Mouse (Mus musculus) heart, postnatal 36 days (tissue): ENCODE measurements around the gene Tifa. TPM values are rescaled to one million over a fixed set of nuclear protein-coding genes. Genes with fewer than 3 reads are reported as not detected.

Experiments used
- DNase-seq, 2 experiments: peaks; one replicate each; pipeline ENCODE4 v3.0.0; 2021 to 2022
- intact Hi-C: fragments of 180-260 bp; cut with DNase I; formaldehyde crosslinking; loops from one replicate; pipeline ENCODE4 v1.15.1; 2025
- total RNA-seq, 2 experiments: library from RNA; stranded (reverse); gene quantifications; 2 replicates each; pipeline ENCODE4 v1.2.3; 2021

The Tifa gene
- total RNA-seq, 2 experiments from 2014 or later, result 2.9 to 3.1 TPM

GRCm38 (mm10) chr3:127852722-127853121 lies 63.1 kb downstream of the Tifa start:
- no peak for DNase-seq
- intact Hi-C loops, result loop anchor here (1.0 to 5.0 kb wide), 3 partner anchors 45 to 225 kb away; partner anchors contain the start of gene Fam241a

GRCm38 (mm10) chr3:127853431-127854206 lies 64.0 kb downstream of the Tifa start:
- peak; percentile 69 to 71 for DNase-seq
- intact Hi-C loops, result loop anchor here (1.0 to 5.0 kb wide), 3 partner anchors 44 to 226 kb away; partner anchors contain the start of gene Fam241a

GRCm38 (mm10) chr3:127861340-127861739 lies 71.7 kb downstream of the Tifa start:
- no peak for DNase-seq
- intact Hi-C loops, result no loop called here

- intact Hi-C loops, result no loop called here
- no peak for DNase-seq
Observed at GRCm38 (mm10) chr3:127862479-127862878, 72.9 kb downstream of the Tifa start.

GRCm38 (mm10) chr3:127863571-127863970 lies 74.0 kb downstream of the Tifa start:
- intact Hi-C loops, result no loop called here

GRCm38 (mm10) chr3:127864242-127864641 lies 74.6 kb downstream of the Tifa start:
- DNase-seq, result no peak
- intact Hi-C loops, result no loop called here

More at GRCm38 (mm10) chr3:127863571-127863970, 74.0 kb downstream of the Tifa start:
- no peak for DNase-seq

- no peak for DNase-seq
- intact Hi-C loops, result no loop called here
Observed at GRCm38 (mm10) chr3:127868046-127868758, 78.6 kb downstream of the Tifa start.

GRCm38 (mm10) chr3:127868880-127869279 lies 79.3 kb downstream of the Tifa start:
- no peak for DNase-seq
- intact Hi-C loops, result no loop called here

- intact Hi-C loops, result no loop called here
Observed at GRCm38 (mm10) chr3:127871575-127871974, 82.0 kb downstream of the Tifa start.

GRCm38 (mm10) chr3:127874254-127874883 lies 84.8 kb downstream of the Tifa start:
- intact Hi-C loops, result no loop called here
- no peak for DNase-seq

More at GRCm38 (mm10) chr3:127871575-127871974, 82.0 kb downstream of the Tifa start:
- peak in 1 of 2 experiments; percentile 9 for DNase-seq

GRCm38 (mm10) chr3:127875059-127875458 lies 85.5 kb downstream of the Tifa start:
- intact Hi-C loops, result no loop called here

GRCm38 (mm10) chr3:127875509-127875908 lies 85.9 kb downstream of the Tifa start:
- no peak for DNase-seq
- intact Hi-C loops, result no loop called here

More at GRCm38 (mm10) chr3:127875059-127875458, 85.5 kb downstream of the Tifa start:
- DNase-seq, result no peak

- intact Hi-C loops, result no loop called here
- no peak for DNase-seq
Observed at GRCm38 (mm10) chr3:127879968-127880367, 90.4 kb downstream of the Tifa start.

- no peak for DNase-seq
- intact Hi-C loops, result no loop called here
Observed at GRCm38 (mm10) chr3:127881684-127882083, 92.1 kb downstream of the Tifa start.

Other genes with a start within 250 kb of the Tifa start
- 10 to 100 TPM; 19.9 to 22.6 TPM for gene Larp7, start 236.5 kb upstream of the Tifa start, total RNA-seq
- under 1 TPM; 0.68 to 0.89 TPM for gene Zgrf1, start 236.3 kb upstream of the Tifa start, total RNA-seq
- gene Neurog2, start 156.7 kb upstream of the Tifa start, total RNA-seq, result not detected
- gene Alpk1, start 9.3 kb upstream of the Tifa start, total RNA-seq, result 1 to 10 TPM; 2.7 to 4.1 TPM
- 10 to 100 TPM; 14.5 to 19.0 TPM for gene Ap1ar, start 47.7 kb downstream of the Tifa start, total RNA-seq
- 1 to 10 TPM; 3.9 to 4.1 TPM for gene Fam241a, start 106.5 kb downstream of the Tifa start, total RNA-seq